8 mouse cellular contexts compared by ENCODE assay signal in the genomic region with DNA sequence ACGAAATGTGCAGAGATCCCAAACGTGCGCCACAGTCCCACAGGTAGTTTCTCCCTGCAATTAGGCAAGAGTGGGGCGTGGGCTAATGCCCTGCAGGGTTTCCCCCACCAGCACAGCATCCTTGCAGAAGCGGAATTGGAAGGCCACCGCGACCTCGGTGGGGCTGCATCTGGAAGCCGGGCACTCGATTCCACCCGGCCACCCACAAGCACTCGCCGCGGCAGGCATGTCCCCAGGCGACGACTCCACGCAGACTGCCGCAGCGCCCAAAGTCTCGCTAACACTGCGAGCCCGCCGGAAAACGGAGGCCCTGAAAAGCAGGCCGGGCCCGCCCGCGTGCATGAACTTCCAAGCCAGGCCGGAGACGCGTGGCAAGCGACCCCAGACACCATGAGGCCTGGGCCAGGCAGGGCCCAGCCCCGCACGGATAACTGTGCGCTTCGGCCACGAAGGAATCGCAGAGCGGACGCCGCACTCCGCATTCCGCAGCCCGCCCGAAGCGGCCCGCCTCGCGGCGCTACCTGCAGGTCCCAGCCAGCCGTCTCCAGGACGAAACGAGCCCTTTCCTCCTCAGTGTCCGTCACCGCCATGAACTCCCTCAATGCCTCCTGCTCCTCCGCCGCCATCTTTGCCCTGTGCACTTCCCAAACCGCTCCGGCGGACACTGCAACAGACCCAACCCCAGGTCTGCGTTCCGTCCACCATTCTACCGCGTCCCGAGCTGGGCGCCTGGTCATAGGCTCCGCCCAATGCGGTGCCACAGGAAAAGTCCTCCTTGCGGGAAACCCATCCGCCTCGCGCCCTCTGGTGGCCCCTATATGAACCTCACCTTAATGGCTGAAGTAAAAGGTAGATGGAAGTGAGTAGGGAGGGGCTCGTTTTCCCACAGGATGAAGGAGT.
DNase-seq lines count a peak whose midpoint lies in the region; ATAC-seq and TF ChIP-seq lines count a peak whose summit lies in the region.
"Not testable (repeated sequence)": the region's sequence is repeated elsewhere in the genome, so short reads cannot be mapped to it uniquely, and the experiment has no call there.

No protein-coding gene starts in this region.

- TF ChIP-seq POLR2A in CH12.LX (IDR thresholded peaks at IDR 0.05; ENCODE audit: low read depth, low read length): peak; percentile 68

- H3K27me3 ChIP-seq in CH12.LX (replicated peaks); forebrain, embryonic 11.5 days (ENCODE audit: control insufficient read depth, insufficient read depth, low read length); heart, embryonic 16.5 days (ENCODE audit: control insufficient read depth, insufficient read depth, low read length); liver, embryonic 15.5 days; neural tube, embryonic 12.5 days (replicated peaks); stomach, postnatal 0 days (ENCODE audit: control insufficient read depth, insufficient read depth, low read length): not testable (repeated sequence)

- WGBS in forebrain, embryonic 11.5 days: 15% methylated on average over 62 of the region's 73 CpGs
- 8% methylated on average over 62 of the region's 73 CpGs for WGBS in heart, embryonic 16.5 days
- 7% methylated on average over 71 of the region's 73 CpGs for WGBS in liver, embryonic 15.5 days (ENCODE audit: insufficient replicate concordance)
- 16% methylated on average over 72 of the region's 73 CpGs for WGBS in neural tube, embryonic 12.5 days
- 16% methylated on average over 60 of the region's 73 CpGs for WGBS in stomach, postnatal 0 days

- not testable (repeated sequence) for H3K4me2 ChIP-seq in CH12.LX (ENCODE audit: insufficient read depth, low read depth, poor library complexity, severe bottlenecking)
- peak overlapping the region; percentile 58 for H3K4me2 ChIP-seq in forebrain, embryonic 11.5 days (ENCODE audit: low read depth, low read length, severe bottlenecking)
- peak overlapping the region; percentile 74 for H3K4me2 ChIP-seq in heart, embryonic 16.5 days (ENCODE audit: low read depth, low read length)
- peak overlapping the region; percentile 76 for H3K4me2 ChIP-seq in liver, embryonic 15.5 days
- peak overlapping the region; percentile 57 for H3K4me2 ChIP-seq in neural tube, embryonic 12.5 days (replicated peaks)
- peak overlapping the region; percentile 70 for H3K4me2 ChIP-seq in stomach, postnatal 0 days (replicated peaks; ENCODE audit: low read depth)

- not testable (repeated sequence) for TF ChIP-seq RAD21 in CH12.LX (IDR thresholded peaks at IDR 0.05; ENCODE audit: low read depth, low read length)

- not testable (repeated sequence) for H3K79me2 ChIP-seq in CH12.LX (replicated peaks; ENCODE audit: control insufficient read depth, extremely low read depth, insufficient read depth, poor library complexity, severe bottlenecking)

- TF ChIP-seq EP300 in CH12.LX (IDR thresholded peaks at IDR 0.05; ENCODE audit: low read length); stomach, postnatal 0 days (optimal IDR thresholded peaks at IDR 0.05): not testable (repeated sequence)

- not testable (repeated sequence) for H3K4me1 ChIP-seq in CH12.LX (ENCODE audit: control insufficient read depth in 1 of 2, insufficient read depth in 2 of 2); forebrain, embryonic 11.5 days (replicated peaks; ENCODE audit: control insufficient read depth, insufficient read depth, low read length); heart, embryonic 16.5 days (ENCODE audit: control insufficient read depth, insufficient read depth, low read length); liver, embryonic 15.5 days (replicated peaks); neural tube, embryonic 12.5 days; stomach, postnatal 0 days (replicated peaks; ENCODE audit: control insufficient read depth, insufficient read depth)

- H3K4me3 ChIP-seq in CH12.LX (replicated peaks in 1 of 3; ENCODE audit: low read depth in 2 of 3, low read length in 2 of 3, poor library complexity in 1 of 3): peak overlapping the region; percentile 57 to 72 (median 67)
- H3K4me3 ChIP-seq in forebrain, embryonic 11.5 days (ENCODE audit: low read depth, low read length): peak overlapping the region; percentile 55
- H3K4me3 ChIP-seq in heart, embryonic 16.5 days (ENCODE audit: low read length): peak overlapping the region; percentile 69
- peak overlapping the region; percentile 66 for H3K4me3 ChIP-seq in liver, embryonic 15.5 days (replicated peaks)
- peak overlapping the region; percentile 59 for H3K4me3 ChIP-seq in neural tube, embryonic 12.5 days
- H3K4me3 ChIP-seq in stomach, postnatal 0 days (ENCODE audit: low read depth, low read length): peak overlapping the region; percentile 70

- H3K27ac ChIP-seq in CH12.LX (ENCODE audit: insufficient read depth, low read depth): not testable (repeated sequence)
- H3K27ac ChIP-seq in forebrain, embryonic 11.5 days (ENCODE audit: low read depth, low read length): 0 out of 2 replicates have a peak overlapping the region, but pooled peaks have one; percentile 37
- H3K27ac ChIP-seq in heart, embryonic 16.5 days (ENCODE audit: low read length): peak overlapping the region; percentile 67
- H3K27ac ChIP-seq in liver, embryonic 15.5 days (replicated peaks): 0 out of 2 replicates have a peak overlapping the region, but pooled peaks have one; percentile 24
- 0 out of 2 replicates have a peak overlapping the region, but pooled peaks have one; percentile 37 for H3K27ac ChIP-seq in neural tube, embryonic 12.5 days
- peak overlapping the region; percentile 65 for H3K27ac ChIP-seq in stomach, postnatal 0 days (replicated peaks)

- peak; percentile 75 for DNase-seq in CH12.LX (ENCODE audit: extremely low read depth)
- peak; percentile 40 for DNase-seq in c-Kit-positive CD71-negative TER-119-negative erythroid progenitor cells, embryonic 14.5 days (ENCODE audit: low read depth)
- peak; percentile 87 for DNase-seq in forebrain, embryonic 11.5 days (ENCODE audit: low spot score)
- DNase-seq in kidney, postnatal 36 days: peak; percentile 83 to 87
- peak; percentile 88 for DNase-seq in stomach, postnatal 0 days (ENCODE audit: low spot score)

- not testable (repeated sequence) for H3K36me3 ChIP-seq in CH12.LX (replicated peaks in 1 of 2; ENCODE audit: control insufficient read depth in 1 of 2, insufficient read depth in 1 of 2, low read length in 1 of 2); forebrain, embryonic 11.5 days (ENCODE audit: control insufficient read depth, insufficient read depth, low read length); heart, embryonic 16.5 days (ENCODE audit: control insufficient read depth, insufficient read depth); liver, embryonic 15.5 days (replicated peaks); neural tube, embryonic 12.5 days; stomach, postnatal 0 days (ENCODE audit: control insufficient read depth, insufficient read depth, low read length)

- H3K9ac ChIP-seq in CH12.LX (ENCODE audit: insufficient read depth, low read depth): peak overlapping the region; percentile 56
- H3K9ac ChIP-seq in forebrain, embryonic 11.5 days (ENCODE audit: low read length): peak overlapping the region; percentile 83
- H3K9ac ChIP-seq in heart, embryonic 16.5 days (ENCODE audit: low read length): peak overlapping the region; percentile 91
- peak overlapping the region; percentile 72 for H3K9ac ChIP-seq in liver, embryonic 15.5 days
- peak overlapping the region; percentile 86 for H3K9ac ChIP-seq in neural tube, embryonic 12.5 days
- H3K9ac ChIP-seq in stomach, postnatal 0 days (ENCODE audit: low read length): peak overlapping the region; percentile 86

- not testable (repeated sequence) for H3K9me3 ChIP-seq in CH12.LX (replicated peaks; ENCODE audit: low read length); forebrain, embryonic 11.5 days (ENCODE audit: control insufficient read depth, low read length); heart, embryonic 16.5 days (replicated peaks; ENCODE audit: control insufficient read depth, low read length); liver, embryonic 15.5 days (replicated peaks); neural tube, embryonic 12.5 days; stomach, postnatal 0 days (ENCODE audit: control insufficient read depth, low read length)

- dilution Hi-C loops in CH12.LX (cut with MboI; ENCODE audit: extremely low pct_ligation_motif_present, extremely low pct_unique_long_range_greater_than_20kb, low sequenced_read_pairs): not testable (repeated sequence)

- TF ChIP-seq CTCF in CH12.LX (conservative IDR thresholded peaks at IDR 0.05 in 1 of 2, IDR thresholded peaks at IDR 0.05 in 1 of 2; ENCODE audit: low read depth in 2 of 2, low read length in 2 of 2): peak in 1 of 2 experiments; percentile 56; a peak in 2 of 4 replicates
- TF ChIP-seq CTCF in stomach, postnatal 0 days (IDR thresholded peaks at IDR 0.05; ENCODE audit: low read depth): peak; percentile 74

- in situ Hi-C loops in CH12.LX (cut with MboI; ENCODE audit: low pct_ligation_motif_present, low pct_unique_long_range_greater_than_20kb, low sequenced_read_pairs): not testable (repeated sequence)

- ATAC-seq in forebrain, embryonic 11.5 days (replicated peaks; ENCODE audit: low FRiP score): peak; percentile 99
- peak; percentile 98 for ATAC-seq in heart, embryonic 16.5 days (replicated peaks; ENCODE audit: extremely low read depth, insufficient read depth, low FRiP score)
- peak; percentile 98 for ATAC-seq in liver, embryonic 15.5 days (ENCODE audit: insufficient read depth)
- ATAC-seq in neural tube, embryonic 12.5 days (ENCODE audit: low FRiP score, low read depth): peak; percentile 99
- peak; percentile 99 for ATAC-seq in stomach, postnatal 0 days (ENCODE audit: low FRiP score, low TSS enrichment)

TF ChIP-seq in CH12.LX, 34 proteins besides CTCF, POLR2A, EP300 and RAD21 (continues in another document):
- TF ChIP-seq MAZ (IDR thresholded peaks at IDR 0.05; ENCODE audit: low read depth, low read length) (0 out of 2 replicates have a peak, but pooled peaks have one; percentile 50), KAT2A (IDR thresholded peaks at IDR 0.05; ENCODE audit: insufficient replicate concordance, low read length) (0 out of 2 replicates have a peak, but pooled peaks have one; percentile 52), NELFE (IDR thresholded peaks at IDR 0.05; ENCODE audit: low read depth, low read length) (peak; percentile 67), HCFC1 (IDR thresholded peaks at IDR 0.05; ENCODE audit: low read depth, low read length) (peak; percentile 78), SMC3 (IDR thresholded peaks at IDR 0.05; ENCODE audit: low read depth, low read length) (peak; percentile 23; the same call in 1 of the 2 replicates), NRF1 (IDR thresholded peaks at IDR 0.05; ENCODE audit: low read depth, low read length) (peak; percentile 50; the same call in 1 of the 2 replicates), IRF4 (IDR thresholded peaks at IDR 0.05; ENCODE audit: low read depth, low read length) (peak; percentile 41; the same call in 1 of the 2 replicates)
